Mouse (Mus musculus) heart, adult 8-10 months (tissue): ENCODE measurements around the gene Rbpj. TPM values are rescaled to one million over a fixed set of nuclear protein-coding genes. Genes with fewer than 3 reads are reported as not detected.
"Not testable (repeated sequence)": the region's sequence is repeated elsewhere in the genome, so short reads cannot be mapped to it uniquely, and the experiment has no call there.

Source experiments
- DNase-seq: peaks from one replicate; pipeline ENCODE4 v3.0.0; 2022; ENCODE audit warnings: low spot score
- total RNA-seq, 4 experiments: library from RNA; stranded (reverse); gene quantifications; 2 replicates each; pipeline ENCODE4 v1.2.4; 2022

Rbpj gene
- total RNA-seq, 4 experiments from 2014 or later: 23.6 to 26.3 (median 25.9) TPM

- peak; percentile 50 for DNase-seq
Observed at GRCm38 (mm10) chr5:53511426-53511825, 45.5 kb downstream of the Rbpj start.

DNA sequence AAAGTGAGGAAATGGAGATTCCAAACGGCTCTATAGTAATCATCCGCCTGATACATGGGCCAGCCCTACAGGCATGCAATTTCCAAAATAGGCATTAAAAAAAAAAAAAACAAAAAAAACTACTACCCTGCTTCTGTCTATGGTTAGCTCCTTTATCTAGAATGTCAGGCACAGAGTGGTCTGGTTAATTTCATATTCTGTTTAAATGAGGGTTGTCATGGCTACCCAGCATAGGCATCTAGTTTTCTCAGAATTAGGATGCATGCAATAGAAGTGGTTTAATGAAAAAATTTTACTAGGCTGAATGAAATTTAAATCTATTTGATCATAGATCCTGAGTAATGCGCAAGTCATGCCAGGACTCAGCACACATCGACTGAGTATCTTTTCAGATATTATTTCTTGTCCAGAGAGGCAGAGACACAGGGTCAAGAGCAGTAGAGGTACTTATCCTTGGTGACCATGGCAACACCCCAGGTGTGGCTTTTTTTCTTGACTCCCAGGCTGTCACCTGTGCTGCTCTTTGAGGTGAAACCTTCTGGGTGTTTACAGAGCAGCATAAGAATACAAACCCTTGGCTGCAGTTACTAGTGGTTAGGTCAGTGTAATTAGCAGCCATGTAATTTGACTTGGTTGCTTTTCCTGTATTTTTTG lies 49.1 kb downstream of the Rbpj start:
- no peak for DNase-seq

GRCm38 (mm10) chr5:53516482-53516881 lies 50.5 kb downstream of the Rbpj start:
- no peak for DNase-seq

DNA sequence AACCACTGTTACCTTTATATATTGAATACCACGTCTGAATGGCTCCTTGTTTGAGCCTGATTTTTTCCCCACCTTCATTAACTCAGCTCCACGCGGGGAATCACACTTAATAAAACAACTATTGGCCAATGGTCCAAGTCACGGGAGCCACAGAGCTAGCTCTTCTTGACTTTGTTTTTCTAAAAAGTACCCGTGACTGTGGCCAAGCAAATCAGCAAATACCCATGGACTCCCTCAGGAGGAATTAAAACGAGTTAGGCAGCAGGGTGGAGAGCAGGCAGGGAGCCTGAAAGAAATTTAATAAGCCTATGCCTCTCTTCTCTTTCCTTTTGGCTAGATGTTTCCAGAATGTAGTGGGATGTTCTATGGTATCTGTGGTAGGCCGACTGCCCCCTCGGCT lies 51.9 kb downstream of the Rbpj start:
- DNase-seq: no peak

GRCm38 (mm10) chr5:53519131-53519530 lies 53.2 kb downstream of the Rbpj start:
- DNase-seq: no peak

DNA sequence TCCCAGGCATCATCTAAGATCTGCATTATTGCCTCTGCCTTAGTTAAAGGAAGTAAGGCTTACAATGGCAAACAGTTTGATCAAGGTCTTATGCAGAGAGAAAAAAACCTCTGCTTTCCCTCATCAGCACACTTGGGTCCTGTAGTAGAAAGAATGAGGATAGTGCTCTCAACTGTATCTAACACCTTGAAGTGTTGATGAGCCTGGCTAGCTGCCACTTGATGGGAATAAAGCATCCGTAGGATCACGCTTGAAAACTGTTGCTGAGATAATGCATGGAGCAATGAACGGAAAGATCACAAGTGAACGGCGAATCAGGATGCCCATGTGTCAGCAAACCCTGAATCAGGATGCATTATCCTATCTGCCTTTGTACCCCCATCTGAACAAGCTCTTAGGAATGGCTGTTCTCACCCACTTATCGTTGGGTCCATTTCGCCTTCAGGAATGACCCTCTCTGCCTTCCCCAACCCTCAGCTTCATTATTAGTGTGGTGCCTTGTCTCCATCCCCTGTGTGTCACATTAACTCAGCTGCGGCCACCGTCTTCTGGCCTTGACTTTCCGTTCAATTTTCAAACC lies 54.1 kb downstream of the Rbpj start:
- DNase-seq: no peak

DNA sequence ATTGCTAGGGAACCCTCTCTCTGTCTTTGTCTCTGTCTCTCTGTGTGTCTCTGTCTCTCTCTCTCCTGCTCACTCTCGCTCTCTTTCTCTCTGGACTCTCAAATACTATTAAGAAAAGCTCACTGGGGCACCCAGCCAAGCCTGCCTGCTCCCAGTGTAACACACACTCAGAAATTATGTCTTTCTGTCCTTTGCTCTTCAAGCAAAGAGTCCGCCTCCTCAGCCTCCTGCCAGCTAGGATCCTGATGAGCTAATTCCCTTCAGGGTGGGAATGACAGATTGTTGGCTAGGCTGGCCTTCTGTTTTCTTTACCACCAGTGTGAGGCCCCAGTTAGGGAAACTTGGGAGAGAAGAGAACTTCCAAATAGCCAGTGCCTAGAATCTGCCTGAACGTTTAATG lies 57.1 kb downstream of the Rbpj start:
- DNase-seq: peak; percentile 33

DNA sequence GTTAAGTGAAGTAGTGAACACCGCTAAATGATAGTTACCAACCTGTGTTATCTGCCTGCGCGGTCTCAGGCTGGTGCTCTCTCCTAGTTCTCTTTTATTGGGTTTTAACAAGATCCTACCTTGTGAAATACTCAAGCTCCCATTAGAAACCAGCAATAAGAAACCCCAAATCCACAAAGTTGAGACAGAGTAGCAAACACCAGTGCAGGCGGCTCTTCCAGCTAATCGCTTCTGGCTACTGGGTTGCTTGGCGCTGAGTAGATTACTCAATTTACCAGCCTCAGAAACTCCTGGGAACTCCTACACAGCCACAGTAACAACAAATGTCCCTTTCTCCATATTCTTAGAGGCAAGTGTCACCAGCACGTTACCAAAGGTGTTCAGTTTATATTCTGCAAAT lies 58.2 kb downstream of the Rbpj start:
- no peak for DNase-seq

- no peak for DNase-seq
Observed at GRCm38 (mm10) chr5:53524831-53525230, 58.9 kb downstream of the Rbpj start.

GRCm38 (mm10) chr5:53525305-53526069 lies 59.5 kb downstream of the Rbpj start:
- no peak for DNase-seq

DNA sequence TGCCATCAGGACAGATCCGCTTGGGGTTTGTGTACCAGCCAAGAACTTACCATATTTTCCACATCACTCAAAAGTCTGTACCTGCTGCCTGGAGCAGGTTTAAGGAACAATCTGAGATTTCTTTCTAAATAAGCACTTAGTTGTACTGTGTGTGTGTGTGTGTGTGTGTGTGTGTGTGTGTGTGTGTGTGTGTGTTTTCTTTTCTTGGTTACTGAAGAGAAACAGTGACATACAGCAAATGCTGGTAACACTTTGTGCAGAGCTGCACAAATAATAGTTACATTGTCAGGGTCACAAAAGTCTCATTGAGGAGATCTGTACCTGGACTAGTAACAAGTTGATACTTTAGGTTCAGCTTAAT lies 60.1 kb downstream of the Rbpj start:
- no peak for DNase-seq

- DNase-seq: peak; percentile 73
Observed at GRCm38 (mm10) chr5:53529846-53530245, 63.9 kb downstream of the Rbpj start.

- DNase-seq: no peak
Observed at GRCm38 (mm10) chr5:53535096-53535495, 69.1 kb downstream of the Rbpj start.

DNA sequence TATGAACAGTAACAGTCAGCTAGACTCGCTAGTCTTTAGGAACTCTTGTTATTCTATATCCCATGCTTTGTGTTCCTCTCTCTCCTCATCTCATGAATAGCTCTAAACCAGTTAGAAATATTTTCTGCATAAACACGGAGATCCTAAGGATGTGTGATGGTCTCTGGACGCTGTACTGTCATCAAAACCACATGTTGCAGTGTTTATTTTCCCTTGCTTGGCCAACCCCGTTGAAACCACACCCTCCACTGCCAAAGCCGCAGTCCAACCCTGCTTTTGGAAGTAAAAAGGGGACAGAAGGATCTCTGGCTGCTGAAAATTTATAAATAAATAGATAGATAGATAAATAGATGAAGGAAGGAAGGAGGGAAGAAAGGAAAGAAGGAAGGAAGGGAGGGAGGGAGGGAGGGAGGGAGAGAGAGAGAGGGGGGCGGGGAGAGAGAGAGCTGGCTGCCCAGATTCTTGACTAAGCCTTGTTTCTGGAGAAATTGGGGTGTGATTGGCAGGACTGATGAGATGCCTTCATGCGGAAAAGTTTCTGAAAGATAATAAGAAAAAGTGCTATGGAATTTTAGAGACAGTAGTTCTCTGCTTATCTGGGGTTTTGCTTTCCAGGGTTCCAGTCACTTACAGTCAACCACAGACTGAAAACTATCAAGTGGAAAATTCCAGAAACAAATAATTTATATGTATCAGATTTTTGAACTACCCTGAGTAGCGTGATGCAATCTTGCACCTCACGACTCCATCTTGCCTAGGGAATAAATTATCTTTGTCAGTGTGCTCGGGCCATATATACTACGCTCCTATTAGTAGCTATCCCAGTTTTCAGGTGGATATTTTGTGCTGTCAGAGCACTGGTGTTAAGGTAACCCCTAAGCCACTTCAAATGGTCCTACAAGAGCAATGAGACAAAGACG lies 70.9 kb downstream of the Rbpj start:
- DNase-seq: no peak

DNA sequence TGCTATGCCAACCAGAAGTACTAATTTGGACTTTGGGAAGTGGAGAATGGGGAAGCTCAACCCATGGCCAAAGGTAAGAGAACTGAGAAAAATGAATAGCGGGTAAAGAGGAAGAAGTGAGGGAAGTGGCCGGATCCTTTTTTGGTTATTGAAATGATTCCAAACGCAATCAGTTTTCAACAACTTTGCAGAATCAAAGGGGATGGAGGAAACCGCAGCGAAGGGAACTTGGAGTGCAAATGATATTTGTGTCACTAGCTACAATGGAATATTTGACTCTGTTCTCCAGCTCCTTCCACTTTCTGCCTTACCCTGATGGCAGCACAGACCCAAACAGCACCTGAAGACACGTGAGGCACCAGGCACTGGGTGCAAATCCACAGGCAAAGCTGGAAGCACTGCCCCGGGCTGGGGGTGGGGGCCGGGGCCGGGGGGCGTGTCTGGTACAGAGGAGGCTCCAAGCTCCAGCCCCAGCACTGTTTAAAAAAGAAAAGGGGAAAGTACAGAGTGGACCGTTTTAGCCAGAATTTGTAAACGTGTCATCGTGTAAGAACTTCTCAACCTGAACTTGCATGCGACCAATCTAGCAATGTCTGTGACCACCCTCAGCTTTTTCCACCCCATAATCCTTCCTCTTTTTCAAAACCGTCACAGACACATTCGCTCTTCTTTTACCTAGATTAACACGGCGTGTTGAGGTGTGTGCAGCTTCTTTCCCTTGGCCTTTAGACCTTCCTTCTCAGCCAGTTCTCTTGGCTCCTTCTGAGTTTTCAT lies 74.1 kb downstream of the Rbpj start:
- peak; percentile 47 for DNase-seq

GRCm38 (mm10) chr5:53542073-53542472 lies 76.1 kb downstream of the Rbpj start:
- no peak for DNase-seq

DNA sequence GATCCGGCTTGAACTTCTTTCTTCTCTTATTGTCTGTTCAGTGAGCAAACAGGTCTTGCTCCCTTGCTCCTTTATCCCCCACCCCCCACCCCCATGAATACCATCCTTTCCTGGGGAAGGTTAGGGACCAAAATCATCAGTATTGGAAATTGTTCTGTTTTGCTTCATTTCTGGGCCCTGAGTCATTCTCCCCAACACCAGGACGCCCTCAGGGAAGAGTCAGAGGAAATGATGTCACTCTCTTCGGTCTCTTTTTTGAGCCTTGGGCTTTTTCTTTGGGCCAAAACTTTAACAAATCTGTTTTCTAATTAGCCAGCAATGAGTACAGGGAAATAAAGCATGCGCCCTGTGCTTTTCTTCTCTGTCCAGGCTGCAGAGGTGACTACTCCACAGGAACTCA lies 77.4 kb downstream of the Rbpj start:
- DNase-seq: peak; percentile 48

DNA sequence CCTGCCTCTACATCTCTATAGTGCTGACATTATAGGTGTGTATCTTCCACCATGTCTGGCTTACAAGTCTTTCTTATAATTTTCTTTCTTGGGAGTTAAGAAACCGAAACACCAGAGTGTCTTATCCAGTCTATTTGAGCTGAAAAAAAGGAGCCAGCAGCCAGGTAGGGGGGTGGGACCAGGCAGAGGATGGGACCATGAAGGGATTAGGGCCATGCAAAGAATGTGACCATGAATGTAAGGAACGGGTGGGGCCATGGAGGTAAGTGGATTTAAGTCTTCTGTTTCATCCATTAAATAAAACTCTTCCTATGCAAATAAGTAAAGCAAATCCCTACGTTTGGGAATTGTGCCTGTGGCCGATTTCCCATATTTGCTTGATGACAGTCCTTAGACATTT lies 78.0 kb downstream of the Rbpj start:
- no peak for DNase-seq

DNA sequence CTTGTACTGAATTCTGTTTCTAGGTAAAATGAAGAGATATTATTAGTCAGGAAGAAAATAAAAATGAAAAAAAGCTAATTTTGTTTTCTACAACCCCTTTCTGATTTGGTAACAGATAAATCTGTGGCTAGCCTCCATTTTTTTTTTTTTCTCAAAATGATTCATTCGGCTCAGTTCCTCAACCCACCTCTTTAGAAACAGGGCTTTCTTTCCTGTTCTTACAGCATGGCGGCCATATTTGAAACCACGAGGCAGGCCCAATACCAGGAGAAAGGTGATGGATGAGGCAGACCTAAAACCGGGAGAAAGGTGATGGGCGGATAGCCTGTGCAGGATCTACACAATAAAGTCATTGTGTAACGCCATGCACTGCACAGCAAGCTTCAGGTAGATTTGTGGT lies 80.5 kb downstream of the Rbpj start:
- no peak for DNase-seq

DNA sequence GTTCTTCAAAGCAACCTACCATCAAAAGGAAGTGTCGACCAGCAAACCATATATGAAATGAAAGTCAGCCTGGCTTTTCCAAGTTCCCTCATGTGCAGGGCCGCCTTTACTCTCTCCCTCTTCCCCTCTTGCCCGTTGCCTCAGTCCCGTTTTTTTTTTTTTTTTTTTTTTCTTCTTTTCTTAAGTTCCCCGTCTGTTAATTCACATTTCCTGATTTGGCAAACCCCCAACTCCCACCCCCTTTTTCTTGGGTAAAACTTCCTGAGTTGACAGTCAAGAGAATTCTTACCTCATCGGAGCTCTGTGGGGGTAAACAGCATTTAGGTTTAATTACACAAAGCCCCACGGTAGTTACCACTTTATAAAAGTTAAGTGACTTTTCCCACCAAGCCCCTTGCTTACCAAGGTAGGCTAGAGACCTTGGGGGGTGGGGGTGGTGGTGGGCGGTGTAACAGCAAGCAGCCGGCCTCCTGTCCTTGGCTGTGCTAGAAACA lies 81.1 kb downstream of the Rbpj start:
- DNase-seq: no peak

GRCm38 (mm10) chr5:53550329-53550728 lies 84.4 kb downstream of the Rbpj start:
- DNase-seq: not testable (repeated sequence)
